Mouse (Mus musculus) ovary, postnatal 14 days (tissue): ENCODE results near the gene Arl15.
"Not testable (repeated sequence)": the region's sequence is repeated elsewhere in the genome, so short reads cannot be mapped to it uniquely, and the experiment has no call there.

Experiments
- DNase-seq: peaks from one replicate; pipeline ENCODE4 v3.0.0; 2022; ENCODE audit warnings: low spot score

Arl15 gene

DNA sequence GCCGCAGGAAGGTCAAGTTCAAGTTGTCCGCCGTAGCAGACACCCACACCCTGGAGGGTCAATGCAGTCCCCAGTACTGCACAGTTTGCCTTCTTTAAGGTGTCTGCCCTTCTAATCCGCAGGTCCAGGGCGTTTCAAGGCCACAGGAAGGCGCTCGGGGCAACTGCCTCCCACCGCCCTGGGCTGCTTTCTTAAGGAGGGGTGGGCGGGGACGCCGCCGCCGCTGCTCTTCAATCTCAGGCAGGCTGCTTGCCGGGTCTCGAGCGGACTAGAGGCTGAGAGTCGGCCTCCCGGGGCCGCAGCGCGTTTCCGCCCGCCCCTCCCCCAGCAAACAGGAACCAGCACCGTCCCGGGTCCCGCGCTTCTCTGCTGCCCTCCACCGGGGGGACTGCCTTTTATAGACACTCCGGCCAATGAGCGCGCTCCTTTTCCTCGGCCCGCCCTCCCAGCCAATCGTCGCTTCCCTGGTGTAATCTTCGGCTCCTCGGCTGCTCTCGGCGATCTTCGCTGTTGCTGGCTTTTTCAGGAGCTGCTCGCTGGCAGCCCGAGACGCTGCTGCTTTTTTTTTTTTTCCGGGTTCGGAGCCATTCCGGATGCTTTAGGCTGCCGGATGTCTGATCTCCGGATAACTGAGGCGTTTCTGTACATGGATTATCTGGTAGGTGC lies at the start of gene Arl15:
TSS of gene Arl15 (plus strand) at position 467 of the 666 bp plus-strand sequence.
- peak; percentile 97 for DNase-seq

- DNase-seq, result no peak
These were observed 49.0 kb upstream of the Arl15 start for GRCm38 (mm10) chr13:113745301-113745700.

GRCm38 (mm10) chr13:113750766-113751165 lies 43.5 kb upstream of the Arl15 start:
- no peak for DNase-seq

- DNase-seq, result no peak
These were observed 39.3 kb upstream of the Arl15 start for GRCm38 (mm10) chr13:113754731-113755689.

- DNase-seq, result no peak
These were observed 38.5 kb upstream of the Arl15 start for GRCm38 (mm10) chr13:113755779-113756178.

DNA sequence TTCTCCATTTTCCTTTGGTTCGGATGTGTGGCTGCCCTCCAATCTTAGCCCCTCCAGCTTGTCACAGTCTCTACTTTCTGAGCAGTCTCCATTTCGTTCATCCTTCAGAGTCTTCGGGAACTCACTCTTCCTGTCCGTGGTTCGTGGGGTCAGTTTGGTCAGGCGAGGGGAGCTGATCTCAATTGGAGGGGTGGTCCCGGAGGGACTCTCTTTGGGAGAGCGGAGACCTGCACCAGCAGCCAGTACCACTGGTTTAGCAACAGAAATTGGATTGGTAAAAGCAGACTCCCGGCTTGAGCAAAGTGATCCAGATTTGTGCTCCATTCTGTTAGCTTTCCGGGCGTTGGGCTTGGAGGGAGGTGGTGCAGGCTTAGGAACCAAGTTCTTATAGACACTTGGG lies 32.6 kb upstream of the Arl15 start:
- no peak for DNase-seq

DNA sequence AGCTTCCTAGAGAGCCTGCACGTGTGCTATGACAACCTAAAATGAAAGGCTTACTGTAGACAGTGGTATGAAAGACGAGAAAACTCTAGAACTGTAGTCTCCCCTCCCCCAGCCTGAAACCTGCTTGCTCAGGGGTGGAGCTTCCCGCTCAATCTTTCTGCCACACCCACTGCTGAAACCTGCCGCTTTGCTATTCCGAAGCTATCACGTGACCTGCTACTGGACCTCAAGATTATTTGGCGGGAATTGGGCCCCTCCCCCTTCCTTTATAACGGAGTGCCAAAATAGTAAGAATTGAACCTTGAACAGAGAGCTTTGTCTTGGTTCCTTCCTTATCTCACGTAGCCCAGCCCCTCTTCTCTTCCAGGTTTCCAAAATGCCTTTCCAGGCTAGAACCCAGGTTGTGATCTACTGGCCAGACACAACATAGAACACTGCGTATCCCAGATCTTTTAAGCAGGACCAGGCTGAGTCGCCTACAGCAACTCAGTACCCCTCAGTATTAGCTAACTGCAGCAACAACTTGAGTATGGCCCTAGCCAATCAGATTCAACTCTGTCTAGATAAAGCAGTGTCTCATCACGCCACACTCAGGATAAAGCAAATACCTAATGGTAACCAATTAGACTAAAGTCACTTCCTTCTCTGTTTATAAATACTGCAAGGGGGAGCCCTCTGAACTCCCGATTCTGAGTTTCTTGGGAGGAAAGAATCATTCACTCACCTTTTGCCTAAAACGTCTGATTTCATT lies 31.4 kb upstream of the Arl15 start:
- DNase-seq, result no peak

GRCm38 (mm10) chr13:113765411-113765810 lies 28.9 kb upstream of the Arl15 start:
- no peak for DNase-seq

- DNase-seq, result no peak
These were observed 24.5 kb upstream of the Arl15 start for GRCm38 (mm10) chr13:113769829-113770228.

DNA sequence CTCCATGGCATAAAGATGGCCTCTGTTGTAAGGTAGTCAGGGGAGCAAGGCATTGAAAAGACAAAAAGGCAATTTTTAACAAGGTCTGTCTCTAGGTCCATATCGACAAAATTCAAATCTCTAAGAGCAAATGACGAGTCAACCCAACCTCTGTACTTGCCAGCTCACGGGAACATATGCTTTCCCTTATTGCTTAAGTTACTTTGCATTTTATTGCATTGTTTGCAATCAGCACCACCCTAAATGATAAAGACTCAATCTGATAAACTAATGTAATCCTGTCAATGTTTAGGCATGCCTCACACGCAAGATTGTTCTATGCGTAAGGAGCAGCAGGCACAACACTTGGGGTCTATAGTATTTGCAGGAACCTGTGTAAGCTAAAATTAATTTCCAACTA lies 24.0 kb upstream of the Arl15 start:
- no peak for DNase-seq

- DNase-seq, result no peak
These were observed 23.0 kb upstream of the Arl15 start for GRCm38 (mm10) chr13:113771340-113771739.

- DNase-seq, result no peak
These were observed 19.5 kb upstream of the Arl15 start for GRCm38 (mm10) chr13:113774799-113775198.

- DNase-seq, result no peak
These were observed 18.8 kb upstream of the Arl15 start for GRCm38 (mm10) chr13:113775244-113776140.

- no peak for DNase-seq
These were observed 8.5 kb upstream of the Arl15 start for GRCm38 (mm10) chr13:113785803-113786202.

DNA sequence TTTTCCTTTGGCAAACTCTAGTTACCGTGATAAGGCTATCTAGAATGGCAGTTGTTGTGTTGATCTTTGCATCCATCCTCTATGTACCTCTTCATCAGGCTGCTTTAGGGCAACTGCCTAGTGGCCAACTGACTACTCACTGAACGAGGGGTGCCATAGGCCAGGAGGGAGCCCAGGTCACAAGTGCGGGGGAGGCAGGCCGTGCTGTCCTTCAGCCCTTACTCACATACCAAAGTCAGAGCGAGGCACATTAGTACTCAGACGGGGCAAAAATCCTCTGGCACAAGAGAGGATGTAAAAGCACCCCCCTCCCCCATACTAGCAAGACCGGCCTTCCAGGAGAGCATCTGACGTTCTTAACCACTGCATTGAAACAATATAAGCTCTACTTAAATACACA lies 7.2 kb upstream of the Arl15 start:
- no peak for DNase-seq

DNA sequence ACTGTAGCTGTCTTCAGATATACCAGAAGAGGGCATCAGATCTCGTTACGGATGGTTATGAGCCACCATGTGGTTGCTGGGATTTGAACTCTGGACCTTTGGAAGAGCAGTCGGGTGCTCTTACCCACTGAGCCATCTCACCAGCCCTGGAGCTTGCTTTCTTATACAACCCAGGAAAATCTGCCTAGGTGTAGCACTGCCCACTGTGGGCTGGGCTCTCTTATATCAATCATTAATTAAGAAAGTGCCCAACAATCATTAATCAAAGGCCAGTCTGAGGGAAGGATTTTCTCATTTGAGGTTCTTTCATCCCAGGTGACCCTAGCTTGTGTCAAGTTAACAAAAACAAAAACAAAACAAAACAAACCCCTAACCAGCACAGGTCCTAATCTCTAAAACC lies 4.3 kb upstream of the Arl15 start:
- DNase-seq, result not testable (repeated sequence)

- DNase-seq, result no peak
These were observed 668 bp upstream of the Arl15 start for GRCm38 (mm10) chr13:113793637-113794036.

- DNase-seq, result no peak
These were observed 675 bp downstream of the Arl15 start for GRCm38 (mm10) chr13:113794705-113795655.

GRCm38 (mm10) chr13:113797378-113797777 lies 3.1 kb downstream of the Arl15 start:
- DNase-seq, result no peak

- no peak for DNase-seq
These were observed 5.1 kb downstream of the Arl15 start for GRCm38 (mm10) chr13:113799361-113799760.
